Mouse (Mus musculus): ENCODE measurements around the gene Xaf1. TPM values are rescaled to one million over a fixed set of nuclear protein-coding genes. Genes with fewer than 3 reads are reported as not detected.

Gene Xaf1
- total and polyA plus RNA-seq, 3 experiments, result 2.5 to 9.6 (median 4.1) TPM

- in situ Hi-C loops (cut with MboI; ENCODE audit: low pct_ligation_motif_present, low pct_unique_long_range_greater_than_20kb, low sequenced_read_pairs) (no loop called here), dilution Hi-C loops (cut with MboI; ENCODE audit: extremely low pct_ligation_motif_present, extremely low pct_unique_long_range_greater_than_20kb, low sequenced_read_pairs) (no loop called here)
- DNase-seq (ENCODE audit: extremely low read depth), result no peak
- H3K4me1 ChIP-seq (ENCODE audit: control insufficient read depth in 1 of 2, insufficient read depth in 2 of 2), result no peaks in the 10 kb centered on the region
- H3K4me3 ChIP-seq (replicated peaks in 1 of 3; ENCODE audit: low read depth in 2 of 3, low read length in 2 of 3, poor library complexity in 1 of 3), result no peak overlapping the region
- no peaks in the 10 kb centered on the region for H3K9me3 ChIP-seq (replicated peaks; ENCODE audit: low read length)
- TF ChIP-seq SMC3 (IDR thresholded peaks at IDR 0.05; ENCODE audit: low read depth, low read length) (no peak), USF1 (IDR thresholded peaks at IDR 0.05; ENCODE audit: low read depth, low read length) (no peak), MAFK (IDR thresholded peaks at IDR 0.05; ENCODE audit: insufficient replicate concordance, low read length) (no peak), RCOR1 (conservative IDR thresholded peaks at IDR 0.05; ENCODE audit: low read depth, low read length) (no peak), CHD1 (IDR thresholded peaks at IDR 0.05; ENCODE audit: low read depth, low read length) (no peak), ZC3H11A (IDR thresholded peaks at IDR 0.05; ENCODE audit: low read depth, low read length) (no peak), CHD2 (IDR thresholded peaks at IDR 0.05; ENCODE audit: low read length) (no peak), MXI1 (IDR thresholded peaks at IDR 0.05; ENCODE audit: low read depth, low read length) (no peak), GABPA (IDR thresholded peaks at IDR 0.05; ENCODE audit: insufficient replicate concordance, low read depth, low read length) (no peak), ZKSCAN1 (IDR thresholded peaks at IDR 0.05; ENCODE audit: borderline replicate concordance, low read depth, low read length) (no peak), NELFE (IDR thresholded peaks at IDR 0.05; ENCODE audit: low read depth, low read length) (no peak), CTCF (conservative IDR thresholded peaks at IDR 0.05 in 1 of 2, IDR thresholded peaks at IDR 0.05 in 1 of 2; ENCODE audit: low read depth in 2 of 2, low read length in 2 of 2) (no peak), IRF4 (IDR thresholded peaks at IDR 0.05; ENCODE audit: low read depth, low read length) (no peak), RAD21 (IDR thresholded peaks at IDR 0.05; ENCODE audit: low read depth, low read length) (no peak), POLR2A (IDR thresholded peaks at IDR 0.05; ENCODE audit: low read depth, low read length) (no peak), HCFC1 (IDR thresholded peaks at IDR 0.05; ENCODE audit: low read depth, low read length) (no peak)
- H3K36me3 ChIP-seq (replicated peaks in 1 of 2; ENCODE audit: control insufficient read depth in 1 of 2, insufficient read depth in 1 of 2, low read length in 1 of 2), result no peaks in the 10 kb centered on the region
- H3K79me2 ChIP-seq (replicated peaks; ENCODE audit: control insufficient read depth, extremely low read depth, insufficient read depth, poor library complexity, severe bottlenecking), result no peaks in the 10 kb centered on the region
- no peak overlapping the region for H3K27ac ChIP-seq (ENCODE audit: insufficient read depth, low read depth)
- H3K27me3 ChIP-seq (replicated peaks), result peaks cover 20% of the 10 kb centered on the region
- H3K4me2 ChIP-seq (ENCODE audit: insufficient read depth, low read depth, poor library complexity, severe bottlenecking), result no peak overlapping the region
- no peak overlapping the region for H3K9ac ChIP-seq (ENCODE audit: insufficient read depth, low read depth)
Measured at GRCm38 (mm10) chr11:72332951-72333667, 31.7 kb downstream of the Xaf1 start.

GRCm38 (mm10) chr11:72334653-72335052 is 33.2 kb downstream of the Xaf1 start:
- TF ChIP-seq USF2 (conservative IDR thresholded peaks at IDR 0.05; ENCODE audit: low read depth, low read length) (no peak), SIN3A (IDR thresholded peaks at IDR 0.05; ENCODE audit: low read length) (no peak), ZNF384 (IDR thresholded peaks at IDR 0.05; ENCODE audit: low read depth, low read length) (no peak), TCF12 (IDR thresholded peaks at IDR 0.05; ENCODE audit: low read depth, low read length) (no peak), RAD21 (IDR thresholded peaks at IDR 0.05; ENCODE audit: low read depth, low read length) (no peak)
- Histone ChIP-seq H3K36me3 (replicated peaks in 1 of 2; ENCODE audit: control insufficient read depth in 1 of 2, insufficient read depth in 1 of 2, low read length in 1 of 2) (no peaks in the 10 kb centered on the region), H3K4me3 (replicated peaks in 1 of 3; ENCODE audit: low read depth in 2 of 3, low read length in 2 of 3, poor library complexity in 1 of 3) (no peak overlapping the region), H3K79me2 (replicated peaks; ENCODE audit: control insufficient read depth, extremely low read depth, insufficient read depth, poor library complexity, severe bottlenecking) (no peaks in the 10 kb centered on the region), H3K4me1 (ENCODE audit: control insufficient read depth in 1 of 2, insufficient read depth in 2 of 2) (0 out of 4 replicates have a peak, but pooled peaks cover 0 to 3% of the 10 kb centered on the region in 2 experiments), H3K4me2 (ENCODE audit: insufficient read depth, low read depth, poor library complexity, severe bottlenecking) (no peak overlapping the region), H3K27me3 (replicated peaks) (peaks cover 30% of the 10 kb centered on the region), H3K9ac (ENCODE audit: insufficient read depth, low read depth) (no peak overlapping the region), H3K9me3 (replicated peaks; ENCODE audit: low read length) (no peaks in the 10 kb centered on the region), H3K27ac (ENCODE audit: insufficient read depth, low read depth) (no peak overlapping the region)
- dilution Hi-C loops (cut with MboI; ENCODE audit: extremely low pct_ligation_motif_present, extremely low pct_unique_long_range_greater_than_20kb, low sequenced_read_pairs), result no loop called here
- DNase-seq (ENCODE audit: extremely low read depth), result no peak
- in situ Hi-C loops (cut with MboI; ENCODE audit: low pct_ligation_motif_present, low pct_unique_long_range_greater_than_20kb, low sequenced_read_pairs), result no loop called here

Measured in CH12.LX (cell line).